Mouse (Mus musculus): ENCODE data around the gene Rnf227.

Gene Rnf227

DNA sequence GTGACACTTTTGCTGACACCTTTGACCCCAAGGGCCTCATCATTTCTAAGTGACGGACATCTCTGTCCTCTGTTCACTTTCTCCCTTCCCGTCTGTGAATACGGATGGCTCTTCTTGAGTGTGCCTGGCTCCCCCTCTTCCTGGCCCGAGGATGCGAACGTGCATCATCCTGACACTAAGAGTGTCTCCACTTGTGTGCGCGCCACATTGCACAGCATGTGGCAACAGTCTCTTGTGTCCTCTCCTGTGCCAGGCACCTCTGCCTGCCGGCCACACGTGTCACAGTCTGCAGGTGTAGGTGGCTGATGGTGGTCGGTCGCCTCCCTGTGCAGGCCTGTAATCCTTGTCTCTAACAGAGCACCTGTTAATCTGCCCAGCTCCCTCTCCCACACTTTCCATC, 31.3 kb downstream of the Rnf227 start:
- no peak for DNase-seq (ENCODE audit: low read depth)

DNA sequence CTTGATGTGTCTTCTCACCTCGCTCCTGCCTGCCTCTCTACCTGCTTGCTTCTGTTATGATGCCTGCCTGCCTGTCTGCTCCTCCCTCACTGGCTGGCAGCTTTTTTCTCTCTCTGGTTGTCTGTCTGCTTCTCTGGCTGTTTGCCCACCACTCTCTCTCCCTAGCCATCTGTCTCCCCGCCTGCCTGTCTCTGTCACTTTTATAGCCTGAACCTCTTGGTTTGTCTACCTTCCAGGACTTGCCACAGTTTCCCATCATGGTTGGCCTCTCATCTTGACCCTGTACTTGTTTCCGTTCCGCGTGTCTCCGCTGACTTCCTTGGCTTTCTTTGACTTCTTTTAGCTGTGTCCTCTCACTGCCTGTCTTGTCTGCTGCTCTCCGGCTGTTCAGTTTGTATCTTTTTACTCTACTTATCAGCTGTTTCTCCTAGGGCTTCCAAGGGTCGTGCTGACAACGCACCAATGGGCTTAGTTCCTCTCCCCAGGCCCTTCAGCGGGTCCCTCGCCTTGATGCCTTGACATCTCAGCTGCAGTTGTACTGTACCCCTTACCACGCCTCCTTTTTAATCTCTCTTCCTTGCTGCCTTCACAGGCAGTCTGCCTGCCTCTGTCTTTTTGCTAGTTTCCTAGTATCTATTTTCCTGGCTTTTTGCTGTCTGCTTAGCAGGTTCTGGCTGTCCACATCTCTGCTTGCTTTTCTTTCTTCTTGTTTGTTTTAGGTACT, 32.0 kb downstream of the Rnf227 start:
- no peak for DNase-seq (ENCODE audit: low read depth)

DNA sequence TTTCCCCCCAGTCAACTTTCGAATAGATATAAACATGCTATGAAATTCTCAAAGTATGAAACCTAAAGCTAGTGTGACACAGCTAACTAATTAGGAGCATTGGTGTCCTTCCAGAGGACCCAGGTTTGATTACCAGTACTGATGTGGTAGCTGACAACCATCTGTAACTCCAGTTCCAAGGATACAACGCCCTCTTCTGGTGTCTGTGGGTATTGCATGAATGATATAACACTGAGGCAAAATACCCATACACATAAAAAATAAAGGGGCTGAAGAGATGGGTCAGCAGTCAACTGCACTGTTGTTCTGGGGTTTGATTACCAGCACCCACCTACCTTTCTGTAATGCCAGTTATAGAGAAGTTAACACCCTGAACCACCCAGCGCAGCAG, 32.5 kb downstream of the Rnf227 start:
- DNase-seq (ENCODE audit: low read depth): no peak

DNA sequence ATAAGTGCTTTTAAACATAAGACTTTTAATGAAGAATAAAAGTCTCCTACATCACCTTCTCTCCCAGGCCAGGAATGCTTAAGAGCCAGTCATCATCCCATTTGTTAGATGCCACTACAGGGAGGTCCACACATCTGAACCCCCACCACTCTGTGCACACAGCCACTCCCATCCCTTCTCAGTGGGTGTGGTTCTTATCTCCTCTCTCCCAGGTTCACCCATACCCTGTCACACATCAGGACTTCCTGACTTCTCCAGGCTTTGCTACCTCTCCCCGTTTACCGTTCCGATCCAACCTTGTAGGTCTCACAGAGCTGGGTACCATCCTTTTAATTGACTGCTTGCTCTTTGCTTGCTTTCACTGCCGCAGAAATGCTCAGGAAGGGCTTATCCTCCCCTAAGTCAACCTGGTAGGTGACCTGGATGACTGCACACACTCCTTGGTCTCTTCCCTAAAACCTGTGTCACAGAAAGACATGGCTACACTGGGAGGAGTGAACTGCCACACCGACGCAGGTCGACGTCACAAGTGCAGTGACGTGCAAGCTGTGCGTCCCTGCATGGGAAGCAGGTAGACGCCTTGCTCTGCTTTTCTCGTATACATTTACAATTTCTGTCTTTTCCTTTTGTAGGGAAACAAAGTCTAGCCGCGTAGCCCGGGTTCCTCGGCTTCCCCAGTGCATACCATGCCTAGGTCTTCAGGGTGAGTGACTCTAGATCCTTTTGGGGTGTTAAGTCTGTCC, 33.1 kb downstream of the Rnf227 start:
- DNase-seq (ENCODE audit: low read depth): no peak

DNA sequence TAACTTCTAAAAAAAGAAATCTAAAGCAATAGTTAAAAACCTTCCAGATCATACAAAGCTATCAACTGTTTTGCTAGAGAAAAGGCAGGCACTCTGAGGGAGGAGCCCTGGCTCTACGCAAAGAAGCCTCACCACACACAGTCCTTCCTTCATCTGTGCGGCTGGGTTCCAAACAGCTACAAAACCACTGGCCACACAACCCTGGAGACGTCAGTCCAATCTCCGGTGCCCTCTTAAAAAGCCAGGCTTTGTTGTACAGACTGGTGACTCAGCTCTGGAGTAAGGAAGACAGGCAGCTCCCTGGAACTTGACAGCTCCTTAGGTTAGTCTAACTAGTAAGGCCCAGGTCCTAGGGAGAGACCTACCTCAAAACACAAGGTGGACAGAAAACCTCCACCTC, 35.4 kb downstream of the Rnf227 start:
- no peak for DNase-seq (ENCODE audit: low read depth)

DNA sequence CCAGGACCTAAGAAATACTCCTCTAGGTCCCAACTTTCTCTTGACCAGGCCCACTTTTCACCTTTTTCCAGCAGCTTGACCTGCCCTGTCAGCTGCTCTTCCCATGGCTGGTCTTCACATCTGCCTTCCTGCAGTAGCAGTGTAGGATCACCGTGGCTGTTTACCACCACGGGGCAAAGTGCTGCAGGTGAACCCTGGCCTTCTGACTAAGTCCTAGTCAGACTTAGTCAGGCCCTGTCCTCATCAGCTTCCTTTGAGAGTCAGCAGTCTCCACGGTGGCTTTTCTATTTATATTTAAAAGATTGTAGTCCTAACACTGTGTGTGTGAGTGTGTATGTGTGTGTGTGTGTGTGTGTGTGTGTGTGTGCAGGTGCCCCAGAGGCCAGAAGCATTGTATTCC, 37.5 kb downstream of the Rnf227 start:
- no peak for DNase-seq (ENCODE audit: low read depth)

DNA sequence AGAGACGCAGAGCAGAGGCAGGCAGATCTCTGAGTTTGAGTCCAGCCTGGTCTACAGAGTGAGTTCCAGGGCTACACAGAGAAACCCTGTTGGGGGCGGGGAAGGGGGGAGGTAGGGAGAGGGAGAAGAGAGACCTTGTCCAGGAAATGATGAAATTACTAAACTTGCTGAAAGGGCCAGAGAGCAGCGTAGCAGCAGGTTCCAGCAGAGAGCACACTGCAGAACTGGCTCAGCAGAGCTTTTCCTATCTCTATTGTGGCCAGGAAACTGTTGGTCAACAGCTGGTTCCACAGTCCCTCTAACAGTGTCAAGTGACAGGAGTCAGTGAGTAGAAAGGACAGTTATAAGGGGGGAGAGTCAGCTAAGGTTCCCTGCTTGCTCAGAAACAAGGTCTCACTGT, 39.3 kb downstream of the Rnf227 start:
- DNase-seq (ENCODE audit: low read depth): no peak

DNA sequence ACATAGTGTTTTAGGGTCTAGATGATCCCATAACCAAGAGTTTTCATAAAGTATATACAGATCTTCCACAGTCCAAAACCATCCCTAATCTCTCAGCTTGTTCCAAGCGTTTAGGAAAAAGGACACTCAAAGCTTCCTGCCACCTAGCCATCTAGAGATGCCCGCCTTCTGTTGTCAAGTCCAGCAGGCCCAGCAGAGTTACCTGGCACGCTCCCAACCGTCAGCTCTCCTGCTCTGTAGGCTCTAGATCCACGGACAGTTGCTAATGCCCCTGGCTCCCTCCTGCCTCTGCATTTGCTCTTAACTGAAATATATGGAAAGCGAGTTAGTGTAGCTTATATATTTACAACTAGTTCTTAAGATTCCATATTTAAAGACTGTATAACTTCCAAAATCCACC, 41.1 kb downstream of the Rnf227 start:
- DNase-seq (ENCODE audit: low read depth): no peak

DNA sequence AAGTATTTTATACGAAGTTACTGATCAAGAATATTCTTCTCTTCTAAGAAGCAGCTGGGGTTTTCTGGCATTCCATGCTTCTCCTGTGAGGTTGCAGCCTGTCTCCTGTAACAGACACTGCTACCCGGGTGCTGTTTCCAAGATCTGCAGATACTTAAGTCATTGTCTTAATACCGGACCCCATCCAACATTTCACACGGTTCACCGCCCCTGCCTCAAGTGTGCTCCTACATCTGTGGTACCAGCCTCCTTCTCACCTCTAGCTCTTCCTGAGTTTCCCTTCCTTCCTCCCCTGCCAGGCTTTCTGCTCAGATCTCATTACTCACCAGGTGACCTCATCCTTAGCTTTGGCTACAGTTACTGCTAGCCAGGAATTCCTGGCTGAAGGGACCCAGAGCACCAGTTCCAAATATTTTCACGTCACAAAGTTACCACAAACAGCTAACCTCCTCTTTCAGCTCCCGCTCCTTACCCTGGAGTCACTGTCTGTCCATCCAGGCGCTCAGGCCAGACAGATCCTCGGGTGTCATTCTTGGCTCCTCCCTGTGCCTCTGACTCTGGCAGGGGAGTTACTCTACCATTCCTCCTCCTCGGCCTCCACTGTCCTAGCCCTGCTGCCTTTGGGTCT, 42.3 kb downstream of the Rnf227 start:
- DNase-seq (ENCODE audit: low read depth): peak; percentile 64

DNA sequence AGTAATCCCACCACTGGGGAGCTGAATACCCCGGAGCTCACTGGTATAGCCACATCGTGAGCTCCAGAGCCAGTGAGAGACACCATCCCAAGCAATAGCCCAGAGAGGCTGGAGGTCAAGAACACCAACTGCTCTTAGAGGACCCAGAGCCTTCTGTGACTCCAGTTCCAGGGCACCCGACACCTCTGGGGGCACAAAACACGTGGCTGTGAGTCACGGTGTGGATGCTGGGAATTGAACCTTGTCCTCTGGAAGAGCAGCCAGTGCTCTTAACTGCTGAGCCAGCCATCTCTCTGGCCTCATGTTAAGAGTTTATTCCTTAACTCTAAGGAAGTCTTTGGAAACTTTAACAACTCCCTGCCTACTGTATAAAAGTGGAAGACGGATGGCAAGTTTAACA, 44.7 kb downstream of the Rnf227 start:
- DNase-seq (ENCODE audit: low read depth): no peak

DNA sequence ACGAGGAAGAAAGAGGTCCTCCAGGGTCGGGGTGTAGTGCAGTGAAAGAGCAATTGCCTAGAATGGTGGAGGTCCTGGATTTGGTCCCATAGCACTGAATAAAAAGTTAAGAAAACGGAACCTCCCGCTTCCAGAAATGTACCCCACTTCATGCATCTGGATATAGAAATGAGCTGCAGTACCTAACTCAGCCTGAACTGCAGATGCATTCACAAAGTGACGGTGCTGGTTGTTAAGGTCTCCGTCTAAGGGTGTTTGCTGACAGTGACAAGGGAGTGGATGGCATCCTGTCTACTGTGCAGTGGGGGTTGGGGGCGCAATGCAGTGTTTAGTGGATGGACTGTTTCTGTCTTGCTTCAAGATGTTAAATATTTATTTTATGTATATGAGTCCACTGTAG, 46.5 kb downstream of the Rnf227 start:
- no peak for DNase-seq (ENCODE audit: low read depth)

DNA sequence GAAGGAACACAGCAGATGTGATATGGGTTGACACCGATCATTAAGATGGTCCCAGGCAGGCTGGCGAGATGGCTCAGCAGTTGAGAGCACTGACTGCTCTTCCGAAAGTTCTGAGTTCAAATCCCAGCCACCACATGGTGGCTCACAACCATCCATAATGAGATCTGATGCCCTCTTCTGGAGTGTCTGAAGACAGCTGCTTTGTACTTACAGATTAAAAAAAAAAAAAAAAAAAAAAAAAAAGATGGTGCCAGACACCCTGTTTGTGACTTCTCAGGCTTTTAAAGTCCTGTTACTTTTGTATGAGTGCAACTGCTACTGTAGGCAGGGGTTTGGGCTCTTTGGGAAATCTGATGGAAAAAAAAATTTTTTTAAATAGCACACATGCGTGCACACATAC, 48.4 kb downstream of the Rnf227 start:
- DNase-seq (ENCODE audit: low read depth): no peak

DNA sequence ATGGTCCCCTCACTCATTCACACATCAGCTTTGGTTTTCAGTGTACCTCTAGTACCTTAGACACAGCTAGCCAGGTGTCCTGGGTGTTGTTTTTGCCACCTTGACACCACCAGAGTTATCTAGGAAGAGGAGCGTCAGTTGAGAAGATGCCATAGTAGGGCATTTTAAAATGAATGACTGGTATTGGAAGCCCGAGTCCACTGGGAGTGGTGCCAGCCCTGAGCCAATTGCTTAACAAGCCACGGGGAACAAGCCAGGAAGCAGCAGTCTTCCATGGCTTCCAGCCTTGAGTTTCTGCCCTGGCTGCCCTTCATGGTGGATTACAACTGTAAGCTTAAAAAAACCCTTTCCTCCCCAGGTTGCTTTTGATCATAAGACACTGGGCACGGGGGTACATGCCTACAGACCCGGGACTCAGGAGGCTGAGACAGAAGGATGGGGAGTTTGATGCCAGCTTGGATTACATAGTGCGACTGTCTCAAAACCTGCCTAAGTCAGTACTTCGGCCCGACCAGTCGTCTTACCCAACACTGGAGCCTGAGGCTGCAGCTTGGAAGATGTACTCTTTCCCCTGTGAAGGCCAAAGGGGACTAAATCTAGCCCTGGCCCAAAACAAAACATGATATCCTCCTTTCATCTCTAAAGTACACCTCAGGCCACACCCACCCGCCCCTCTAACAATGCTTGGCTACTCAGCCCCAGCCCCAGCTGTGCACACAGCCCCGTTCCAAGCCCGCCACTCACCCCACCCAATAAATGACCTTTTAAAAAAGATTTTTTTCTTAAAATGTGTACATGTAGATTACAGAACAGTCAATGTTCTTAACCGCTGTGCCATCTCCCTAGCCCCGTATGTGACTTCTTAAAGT, 49.5 kb downstream of the Rnf227 start:
- DNase-seq (ENCODE audit: low read depth): no peak

DNA sequence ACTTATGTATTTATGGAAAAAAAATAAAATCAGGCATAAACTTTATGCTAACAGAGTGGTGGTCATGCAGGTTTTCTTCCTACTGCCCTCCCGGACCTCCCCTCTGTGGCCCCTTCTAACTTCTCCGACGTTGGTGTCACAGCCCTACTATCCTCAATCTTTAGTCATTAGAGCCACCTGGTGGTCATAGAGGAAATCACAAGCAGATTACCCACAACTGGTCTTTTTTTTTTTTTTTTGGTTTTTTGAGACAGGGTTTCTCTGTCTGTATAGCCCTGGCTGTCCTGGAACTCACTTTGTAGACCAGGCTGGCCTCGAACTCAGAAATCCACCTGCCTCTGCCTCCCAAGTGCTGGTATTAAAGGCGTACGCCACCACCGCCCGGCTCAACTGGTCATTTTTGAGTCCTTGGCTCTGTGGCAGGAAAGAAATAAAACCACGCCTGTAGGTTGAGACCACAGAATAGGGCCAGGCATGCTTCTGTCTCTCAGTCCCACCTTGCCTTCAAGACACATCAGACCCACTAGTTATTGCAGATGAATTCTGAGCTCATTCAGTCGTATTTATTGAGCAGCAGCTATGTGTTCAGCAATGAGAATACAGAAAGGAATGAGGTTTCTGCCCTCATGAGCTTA, 50.3 kb downstream of the Rnf227 start:
- no peak for DNase-seq (ENCODE audit: low read depth)
